Mouse (Mus musculus): ENCODE results near the gene Snx14.

- no peak for TF ChIP-seq POLR2A (IDR thresholded peaks at IDR 0.05; ENCODE audit: control insufficient read depth, low read depth, low read length)
- TF ChIP-seq CTCF (IDR thresholded peaks at IDR 0.05; ENCODE audit: control insufficient read depth, insufficient read depth, insufficient replicate concordance, low read depth, low read length) = no peak
Measured at GRCm38 (mm10) chr9:88409978-88410377, 28.8 kb downstream of the Snx14 start.

Data from testis, adult 2 months (tissue).